Mouse (Mus musculus) intestine, embryonic 14.5 days (tissue): Measurements from ENCODE around the gene Ubr4. TPM values are rescaled to one million over a fixed set of nuclear protein-coding genes. Genes with fewer than 3 reads are reported as not detected.
A peak's percentile ranks its signal among the peaks of the same experiment; 100 is the strongest.

Source experiments
- ATAC-seq: fragments of 200-750 bp; cut with Nextera tagmentation; replicated peaks from 2 replicates; pipeline ENCODE4 v1.8.0; 2017; ENCODE audit warnings: low read depth, moderate number of reproducible peaks, moderate TSS enrichment, moderate library complexity; ENCODE audit not compliant: low FRiP score, low TSS enrichment
- DNase-seq: peaks from one replicate; pipeline ENCODE4 v3.0.0-alpha.2; 2018; ENCODE audit warnings: low spot score
- H3K27ac ChIP-seq: fragments of 300-500 bp; sonication (generic); 2 replicates; pipeline ENCODE4 v1.5.1; 2014; ENCODE audit warnings: low read depth, mild to moderate bottlenecking, control low read depth
- H3K27me3 ChIP-seq: fragments of 300-500 bp; sonication (generic); replicated peaks from 2 replicates; pipeline ENCODE4 v1.6.1; 2014; ENCODE audit warnings: low read length, control low read depth; ENCODE audit not compliant: control insufficient read depth, insufficient read depth
- H3K36me3 ChIP-seq: fragments of 300-500 bp; sonication (generic); 2 replicates; pipeline ENCODE4 v1.6.1; 2014; ENCODE audit warnings: low read length, control low read depth; ENCODE audit not compliant: control insufficient read depth, insufficient read depth
- H3K4me1 ChIP-seq: fragments of 300-500 bp; sonication (generic); replicated peaks from 2 replicates; pipeline ENCODE4 v1.6.1; 2014; ENCODE audit warnings: low read length, control low read depth, mixed read lengths; ENCODE audit not compliant: control insufficient read depth, insufficient read depth
- H3K4me2 ChIP-seq: fragments of 300-500 bp; sonication (generic); 2 replicates; pipeline ENCODE4 v1.6.1; 2014; ENCODE audit warnings: low read length
- H3K4me3 ChIP-seq: fragments of 300-500 bp; sonication (generic); 2 replicates; pipeline ENCODE4 v1.5.1; 2014; ENCODE audit warnings: low read depth, low read length, control low read depth, mixed read lengths
- H3K9ac ChIP-seq: fragments of 300-500 bp; sonication (generic); 2 replicates; pipeline ENCODE4 v1.6.1; 2014; ENCODE audit warnings: mild to moderate bottlenecking, low read length
- H3K9me3 ChIP-seq: fragments of 300-500 bp; sonication (generic); 2 replicates; pipeline ENCODE4 v1.6.1; 2016; ENCODE audit warnings: low read length, control low read depth; ENCODE audit not compliant: control insufficient read depth
- WGBS: fragments of 180-500 bp; shearing (Covaris S2); extraction: QIAGEN DNeasy Blood & Tissue Kit; methylation state at CpG from one replicate; pipeline ENCODE4 v1.1.7; 2014; 5-methylcytosine and 5-hydroxymethylcytosine counted together
- polyA plus RNA-seq: library from polyadenylated mRNA; unstranded; fragments of >200 nt; fragmentation: Nextera tagmentation; extraction: Ambion mirVana; gene quantifications from 2 replicates; pipeline ENCODE4 v1.2.1, GENCODE M21; 2014

Gene Ubr4
- polyA plus RNA-seq, 1 experiment from 2014 or later: 76.6 TPM

GRCm38 (mm10) chr4:139446176-139446575 lies 93.8 kb downstream of the Ubr4 start:
- H3K4me3 ChIP-seq: no peak overlapping the region
- no peak overlapping the region for H3K9ac ChIP-seq
- H3K27ac ChIP-seq: no peak overlapping the region
- peaks cover 100% of the 10 kb centered on the region for H3K36me3 ChIP-seq
- ATAC-seq (no peak), DNase-seq (no peak)
- no peak overlapping the region for H3K4me2 ChIP-seq
- H3K4me1 ChIP-seq: no peaks in the 10 kb centered on the region
- 91% methylated on average over 2 of the region's 2 CpGs for WGBS
- no peaks in the 10 kb centered on the region for H3K27me3 ChIP-seq
- H3K9me3 ChIP-seq: no peaks in the 10 kb centered on the region

DNA sequence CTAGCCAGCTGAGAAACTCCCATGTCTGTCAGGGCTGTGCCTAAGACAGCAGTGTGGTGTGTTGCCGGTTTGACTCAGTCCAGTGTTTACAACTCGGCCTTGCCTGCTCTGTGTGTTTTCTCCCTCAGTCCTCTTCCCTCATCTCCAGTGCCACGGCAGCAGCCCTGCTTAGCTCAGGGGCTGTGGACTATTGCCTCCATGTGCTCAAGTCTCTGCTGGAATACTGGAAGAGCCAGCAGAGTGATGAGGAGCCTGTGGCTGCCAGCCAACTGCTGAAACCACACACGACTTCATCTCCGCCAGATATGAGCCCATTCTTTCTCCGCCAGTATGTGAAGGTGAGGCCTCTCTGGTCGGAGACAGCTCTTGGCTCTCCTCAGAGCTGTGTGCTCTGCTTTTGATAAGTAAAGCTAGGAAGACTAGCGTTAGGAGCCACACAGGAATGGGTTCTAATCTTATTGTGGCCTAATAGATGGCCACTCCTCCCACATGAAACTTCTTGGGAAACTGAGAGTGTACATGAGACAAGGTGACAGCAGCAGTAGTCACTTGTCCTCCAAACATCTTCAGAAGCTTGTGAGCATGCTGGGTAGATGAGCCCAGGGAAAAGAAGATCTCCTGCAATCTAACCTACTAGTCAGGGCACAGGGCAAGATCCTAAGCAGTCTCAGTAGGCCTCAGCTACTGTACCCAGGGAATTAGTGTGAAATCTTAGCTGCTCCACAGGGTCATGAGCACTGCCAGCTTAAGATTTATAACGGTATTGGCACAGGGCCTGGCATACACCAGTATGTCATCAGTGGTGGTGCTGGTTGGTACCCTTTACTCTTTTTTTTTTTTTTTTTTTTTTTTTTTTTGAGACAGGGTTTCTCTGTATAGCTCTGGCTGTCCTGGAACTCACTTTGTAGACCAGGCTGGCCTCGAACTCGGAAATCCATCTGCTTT lies 94.6 kb downstream of the Ubr4 start:
- 89% methylated on average over 11 of the region's 11 CpGs for WGBS
- Histone ChIP-seq H3K27me3 (no peaks in the 10 kb centered on the region), H3K9ac (no peak overlapping the region), H3K4me1 (no peaks in the 10 kb centered on the region), H3K27ac (no peak overlapping the region), H3K4me2 (no peak overlapping the region), H3K36me3 (peaks cover 100% of the 10 kb centered on the region), H3K9me3 (no peaks in the 10 kb centered on the region), H3K4me3 (no peak overlapping the region)
- ATAC-seq (no peak), DNase-seq (no peak)

DNA sequence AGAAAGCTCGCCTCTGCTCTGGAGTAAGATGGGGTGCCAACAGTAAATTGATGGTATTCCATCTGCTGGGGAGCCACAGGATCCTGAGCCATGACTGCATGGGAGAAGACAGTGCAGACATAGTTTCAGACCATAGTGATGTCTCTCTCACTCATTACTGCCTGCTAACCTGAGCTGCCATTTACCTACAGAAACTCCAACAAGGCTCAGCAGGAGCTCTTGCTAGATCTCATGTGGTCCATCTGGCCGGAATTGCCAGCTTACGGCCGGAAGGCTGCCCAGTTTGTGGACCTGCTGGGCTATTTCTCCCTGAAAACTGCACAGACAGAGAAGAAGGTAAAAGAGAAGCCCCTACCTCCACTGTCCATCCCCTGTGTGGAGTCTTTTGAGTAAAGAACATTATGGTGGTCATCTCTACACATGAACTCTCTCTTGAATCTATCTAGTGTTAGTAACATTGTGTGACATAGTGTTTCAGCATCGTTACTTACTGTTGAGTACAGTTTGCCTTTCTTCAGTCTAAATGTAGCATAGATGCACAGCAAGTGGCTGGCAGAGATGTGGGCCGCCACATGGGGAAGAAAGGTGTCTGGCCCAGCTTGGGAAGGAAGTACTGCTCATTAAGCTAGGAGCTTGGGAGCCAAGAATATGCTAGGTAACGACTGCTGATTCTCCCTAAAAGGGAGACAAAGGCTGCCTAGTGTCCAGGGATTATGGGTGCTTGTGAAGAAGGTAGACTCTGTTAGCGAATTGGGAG lies 100.7 kb downstream of the Ubr4 start:
- no peaks in the 10 kb centered on the region for H3K4me1 ChIP-seq
- WGBS: 94% methylated on average over 8 of the region's 8 CpGs
- H3K27ac ChIP-seq: no peak overlapping the region
- no peak for DNase-seq
- no peak overlapping the region for H3K9ac ChIP-seq
- no peak overlapping the region for H3K4me2 ChIP-seq
- peaks cover 100% of the 10 kb centered on the region for H3K36me3 ChIP-seq
- H3K9me3 ChIP-seq: no peaks in the 10 kb centered on the region
- ATAC-seq: no peak
- H3K4me3 ChIP-seq: no peak overlapping the region
- no peaks in the 10 kb centered on the region for H3K27me3 ChIP-seq

DNA sequence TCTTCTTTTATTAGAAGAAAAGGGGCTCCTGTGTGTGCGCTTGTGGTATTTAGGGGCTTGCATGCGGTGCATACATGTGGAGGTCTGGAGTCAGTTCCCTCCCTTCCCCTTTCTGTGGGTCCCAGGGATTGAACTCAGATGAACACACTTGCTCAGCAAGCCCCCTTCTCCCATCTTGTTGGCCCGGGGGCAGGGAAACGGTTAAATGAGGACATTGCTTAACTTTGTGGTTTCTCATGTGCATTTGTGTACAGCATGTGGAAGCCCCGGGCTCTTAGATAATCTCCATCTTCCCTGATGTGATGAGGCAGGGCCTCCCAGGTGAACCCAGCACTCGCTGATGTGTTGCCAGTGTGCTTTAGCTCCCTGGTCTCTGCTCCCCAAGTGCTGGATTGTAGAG lies 101.9 kb downstream of the Ubr4 start:
- H3K27me3 ChIP-seq: no peaks in the 10 kb centered on the region
- H3K4me1 ChIP-seq: no peaks in the 10 kb centered on the region
- no peaks in the 10 kb centered on the region for H3K9me3 ChIP-seq
- H3K9ac ChIP-seq: no peak overlapping the region
- H3K36me3 ChIP-seq: peaks cover 100% of the 10 kb centered on the region
- no peak overlapping the region for H3K4me2 ChIP-seq
- H3K4me3 ChIP-seq: no peak overlapping the region
- H3K27ac ChIP-seq: no peak overlapping the region
- no peak for ATAC-seq
- DNase-seq: no peak
- 88% methylated on average over 6 of the region's 6 CpGs for WGBS

DNA sequence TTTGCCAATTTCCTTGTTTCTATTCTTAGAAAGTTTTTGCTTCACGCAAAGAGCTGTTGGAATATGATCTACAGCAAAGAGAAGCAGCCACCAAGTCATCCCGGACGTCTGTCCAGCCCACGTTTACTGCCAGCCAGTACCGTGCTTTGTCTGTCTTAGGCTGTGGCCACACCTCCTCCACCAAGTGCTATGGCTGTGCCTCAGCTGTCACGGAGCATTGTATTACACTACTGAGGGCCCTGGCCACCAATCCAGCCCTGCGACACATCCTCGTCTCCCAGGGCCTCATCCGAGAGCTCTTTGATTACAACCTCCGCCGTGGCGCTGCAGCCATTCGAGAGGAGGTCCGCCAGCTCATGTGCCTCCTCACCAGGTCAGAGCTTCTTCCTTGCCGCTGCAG lies 107.6 kb downstream of the Ubr4 start:
- no peak overlapping the region for H3K4me3 ChIP-seq
- ATAC-seq (no peak), DNase-seq (no peak)
- H3K9ac ChIP-seq: no peak overlapping the region
- H3K4me1 ChIP-seq: no peaks in the 10 kb centered on the region
- no peaks in the 10 kb centered on the region for H3K27me3 ChIP-seq
- no peaks in the 10 kb centered on the region for H3K9me3 ChIP-seq
- H3K36me3 ChIP-seq: peaks cover 100% of the 10 kb centered on the region
- no peak overlapping the region for H3K27ac ChIP-seq
- WGBS: 87% methylated on average over 15 of the region's 15 CpGs
- no peak overlapping the region for H3K4me2 ChIP-seq

DNA sequence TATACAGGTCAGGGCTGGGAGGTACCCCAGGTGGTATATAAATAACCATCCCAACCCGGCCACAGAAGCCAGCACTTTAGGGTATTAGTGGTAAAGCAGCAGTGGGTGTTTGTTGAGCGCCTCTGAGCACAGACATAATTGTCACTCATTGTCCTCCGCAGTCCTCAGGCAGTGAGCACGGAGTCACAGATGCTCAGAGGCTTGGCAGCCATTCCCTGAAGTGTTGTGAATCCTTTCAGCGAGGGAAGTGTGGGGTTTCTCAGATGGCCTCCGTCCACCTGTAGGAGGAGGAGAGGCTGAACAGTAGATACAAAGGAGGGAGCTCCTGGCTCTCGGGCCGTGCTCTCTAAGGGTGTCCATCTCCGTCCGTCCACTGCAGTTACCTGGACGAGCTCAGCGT lies 111.8 kb downstream of the Ubr4 start:
- no peak overlapping the region for H3K27ac ChIP-seq
- no peak overlapping the region for H3K4me3 ChIP-seq
- H3K36me3 ChIP-seq: peaks cover 100% of the 10 kb centered on the region
- no peaks in the 10 kb centered on the region for H3K27me3 ChIP-seq
- no peak for DNase-seq
- 93% methylated on average over 12 of the region's 12 CpGs for WGBS
- ATAC-seq: no peak
- no peak overlapping the region for H3K9ac ChIP-seq
- H3K9me3 ChIP-seq: no peaks in the 10 kb centered on the region
- no peak overlapping the region for H3K4me2 ChIP-seq
- H3K4me1 ChIP-seq: no peaks in the 10 kb centered on the region

GRCm38 (mm10) chr4:139466541-139466940 lies 114.1 kb downstream of the Ubr4 start:
- Histone ChIP-seq H3K4me1 (no peaks in the 10 kb centered on the region), H3K27ac (no peak overlapping the region), H3K4me2 (no peak overlapping the region), H3K4me3 (no peak overlapping the region), H3K9me3 (no peaks in the 10 kb centered on the region), H3K27me3 (no peaks in the 10 kb centered on the region), H3K36me3 (peaks cover 100% of the 10 kb centered on the region), H3K9ac (no peak overlapping the region)
- WGBS: 87% methylated on average over 6 of the region's 6 CpGs
- no peak for DNase-seq
- ATAC-seq: no peak

DNA sequence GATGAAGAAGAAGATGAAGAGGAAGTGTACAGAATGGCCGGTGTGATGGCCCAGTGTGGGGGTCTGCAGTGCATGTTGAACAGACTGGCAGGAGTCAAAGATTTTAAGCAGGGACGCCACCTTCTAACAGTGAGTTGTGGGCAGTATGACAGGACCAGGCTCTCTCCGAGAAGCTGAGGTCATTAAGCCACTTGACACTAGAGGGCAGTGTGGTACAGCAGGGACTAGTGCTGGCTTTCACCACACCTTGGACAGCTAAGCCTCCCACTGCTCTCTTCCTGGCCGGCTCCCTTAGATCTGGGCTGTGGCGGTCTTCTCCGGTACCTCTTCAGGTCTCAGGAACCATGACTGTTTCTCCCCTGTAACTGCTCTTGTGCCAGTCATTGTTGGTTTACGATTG lies 117.8 kb downstream of the Ubr4 start:
- Histone ChIP-seq H3K4me3 (no peak overlapping the region), H3K36me3 (peaks cover 100% of the 10 kb centered on the region), H3K27me3 (no peaks in the 10 kb centered on the region), H3K4me1 (no peaks in the 10 kb centered on the region), H3K9me3 (no peaks in the 10 kb centered on the region), H3K9ac (no peak overlapping the region), H3K4me2 (no peak overlapping the region), H3K27ac (no peak overlapping the region)
- 46% methylated on average over 7 of the region's 7 CpGs for WGBS
- ATAC-seq (peak; percentile 75), DNase-seq (peak; percentile 92)
